Mouse (Mus musculus) liver, embryonic 16.5 days (tissue): ENCODE results near the gene CK137956. TPM values are rescaled to one million over a fixed set of nuclear protein-coding genes. Genes with fewer than 3 reads are reported as not detected.

Experiments
- ATAC-seq: fragments of 200-750 bp; cut with Nextera tagmentation; 2 replicates; pipeline ENCODE4 v1.8.0; 2017; ENCODE audit warnings: low read depth, mild to moderate bottlenecking, moderate number of reproducible peaks, moderate library complexity
- H3K27ac ChIP-seq: fragments of 300-500 bp; sonication (generic); 2 replicates; pipeline ENCODE4 v1.5.1; 2014; ENCODE audit warnings: mild to moderate bottlenecking, low read length
- H3K27me3 ChIP-seq: fragments of 300-500 bp; sonication (generic); 2 replicates; pipeline ENCODE4 v1.6.1; 2014; ENCODE audit warnings: low read depth, low read length, mixed read lengths; ENCODE audit not compliant: control insufficient read depth, insufficient read depth
- H3K36me3 ChIP-seq: fragments of 300-500 bp; sonication (generic); 2 replicates; pipeline ENCODE4 v1.6.1; 2014; ENCODE audit warnings: mild to moderate bottlenecking; ENCODE audit not compliant: control insufficient read depth, insufficient read depth
- H3K4me1 ChIP-seq: fragments of 300-500 bp; sonication (generic); 2 replicates; pipeline ENCODE4 v1.6.1; 2014; ENCODE audit warnings: low read depth, low read length, mixed read lengths; ENCODE audit not compliant: control insufficient read depth
- H3K4me2 ChIP-seq: fragments of 300-500 bp; sonication (generic); 2 replicates; pipeline ENCODE4 v1.6.1; 2014; ENCODE audit warnings: low read depth, low read length, mixed read lengths
- H3K4me3 ChIP-seq: fragments of 300-500 bp; sonication (generic); 2 replicates; pipeline ENCODE4 v1.5.1; 2014; ENCODE audit warnings: low read depth, mild to moderate bottlenecking, low read length
- H3K9ac ChIP-seq: fragments of 300-500 bp; sonication (generic); 2 replicates; pipeline ENCODE4 v1.6.1; 2014; ENCODE audit warnings: low read depth, low read length
- H3K9me3 ChIP-seq: fragments of 300-500 bp; sonication (generic); replicated peaks from 2 replicates; pipeline ENCODE4 v1.6.1; 2016; ENCODE audit warnings: low read length; ENCODE audit not compliant: control insufficient read depth
- whole genome bisulfite sequencing: fragments of 180-500 bp; shearing (Covaris S2); extraction: QIAGEN DNeasy Blood & Tissue Kit; methylation state at CpG from one replicate; pipeline ENCODE4 v1.1.7; 2014; ENCODE audit not compliant: insufficient replicate concordance; 5-methylcytosine and 5-hydroxymethylcytosine counted together
- polyA plus RNA-seq: library from polyadenylated mRNA; unstranded; fragments of >200 nt; fragmentation: Nextera tagmentation; extraction: Ambion mirVana; gene quantifications from 2 replicates; pipeline ENCODE4 v1.2.1, GENCODE M21; 2015

Gene CK137956
- not detected in 2 replicates for polyA plus RNA-seq

DNA sequence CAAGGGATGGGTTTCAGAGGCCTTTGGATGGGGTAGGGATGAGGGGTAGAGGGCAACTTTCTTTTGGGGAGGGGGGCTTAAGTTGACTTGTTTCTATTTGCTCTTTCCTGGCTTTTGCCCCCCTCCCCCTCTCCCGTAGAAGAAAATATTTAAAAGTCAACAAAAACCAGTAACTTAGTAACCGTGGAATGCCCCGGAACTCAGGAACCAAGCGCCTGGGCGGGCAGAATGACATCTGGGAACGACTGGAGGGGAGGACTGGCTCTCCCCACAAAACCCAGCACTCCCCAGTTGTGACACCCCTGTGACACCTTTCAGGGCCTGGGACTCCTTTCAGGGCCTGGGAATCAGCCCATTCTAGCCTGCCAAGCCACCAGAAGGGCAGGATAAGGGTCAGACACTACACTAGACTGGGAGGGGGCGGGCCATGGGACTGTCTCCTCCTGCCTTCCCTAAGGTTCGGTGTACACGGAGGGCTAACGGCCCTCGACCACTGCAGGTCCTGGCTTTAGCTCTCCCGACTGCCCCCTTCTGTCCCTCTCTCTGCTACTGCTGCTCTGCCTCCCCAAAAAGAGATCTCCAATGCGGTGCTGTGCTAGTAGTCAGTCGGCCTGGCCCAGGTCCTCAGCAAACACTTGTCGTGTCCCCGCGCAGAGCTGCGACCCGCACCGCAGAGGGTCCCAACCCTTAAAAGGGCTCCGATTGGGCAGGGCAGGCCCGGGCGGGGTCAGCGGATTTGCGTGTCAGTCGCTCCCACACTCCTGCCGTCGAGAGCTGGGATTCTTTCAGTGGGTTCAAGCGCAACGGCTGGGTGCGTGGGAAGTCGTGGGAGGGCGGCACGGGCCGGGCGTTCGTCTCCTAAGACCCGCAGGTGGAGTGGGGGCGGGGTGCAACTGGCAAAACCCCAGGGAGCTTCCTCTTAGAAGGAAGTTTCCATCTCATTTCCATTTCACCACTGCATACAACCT is at the start of gene CK137956:
CK137956 (minus strand) TSS at position 51 of the 968 bp plus-strand sequence.
- Histone ChIP-seq H3K36me3 (no peaks in the 10 kb centered on the region), H3K27ac (no peak within 1 kb of the TSS), H3K9me3 (no peaks in the 10 kb centered on the region; the same call in 1 of the 2 replicates), H3K9ac (no peak within 1 kb of the TSS), H3K4me2 (no peak within 1 kb of the TSS), H3K27me3 (peaks cover 16% of the 10 kb centered on the region), H3K4me3 (no peak within 1 kb of the TSS), H3K4me1 (no peaks in the 10 kb centered on the region)
- ATAC-seq: no peak
- WGBS: 5% methylated on average over 39 of the region's 39 CpGs

DNA sequence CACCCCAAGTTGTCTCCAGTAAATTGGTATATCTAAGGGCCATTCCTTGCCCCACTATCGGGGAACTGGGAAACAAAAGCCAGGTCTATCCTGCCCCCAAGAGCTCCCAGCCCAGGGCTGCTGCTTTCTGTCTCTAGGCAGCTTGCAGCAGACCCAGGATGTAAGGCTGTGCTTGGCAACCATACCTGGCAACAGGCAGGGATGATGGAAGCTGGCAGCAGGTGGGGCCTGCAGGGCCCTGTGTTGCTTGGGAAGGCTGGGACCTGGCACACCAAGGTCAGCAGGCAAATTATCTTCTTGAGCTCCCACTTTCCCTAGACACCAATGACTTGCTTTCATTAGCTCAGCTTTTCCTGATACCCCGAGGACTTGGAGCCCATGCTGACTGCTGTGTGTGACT is 48.7 kb upstream of the CK137956 start:
- Histone ChIP-seq H3K9me3 (no peaks in the 10 kb centered on the region), H3K36me3 (no peaks in the 10 kb centered on the region), H3K9ac (no peak overlapping the region), H3K27me3 (no peaks in the 10 kb centered on the region), H3K27ac (no peak overlapping the region), H3K4me3 (no peak overlapping the region), H3K4me2 (no peak overlapping the region), H3K4me1 (no peaks in the 10 kb centered on the region)
- WGBS: 42% methylated on average over 2 of the region's 2 CpGs
- ATAC-seq: no peak

DNA sequence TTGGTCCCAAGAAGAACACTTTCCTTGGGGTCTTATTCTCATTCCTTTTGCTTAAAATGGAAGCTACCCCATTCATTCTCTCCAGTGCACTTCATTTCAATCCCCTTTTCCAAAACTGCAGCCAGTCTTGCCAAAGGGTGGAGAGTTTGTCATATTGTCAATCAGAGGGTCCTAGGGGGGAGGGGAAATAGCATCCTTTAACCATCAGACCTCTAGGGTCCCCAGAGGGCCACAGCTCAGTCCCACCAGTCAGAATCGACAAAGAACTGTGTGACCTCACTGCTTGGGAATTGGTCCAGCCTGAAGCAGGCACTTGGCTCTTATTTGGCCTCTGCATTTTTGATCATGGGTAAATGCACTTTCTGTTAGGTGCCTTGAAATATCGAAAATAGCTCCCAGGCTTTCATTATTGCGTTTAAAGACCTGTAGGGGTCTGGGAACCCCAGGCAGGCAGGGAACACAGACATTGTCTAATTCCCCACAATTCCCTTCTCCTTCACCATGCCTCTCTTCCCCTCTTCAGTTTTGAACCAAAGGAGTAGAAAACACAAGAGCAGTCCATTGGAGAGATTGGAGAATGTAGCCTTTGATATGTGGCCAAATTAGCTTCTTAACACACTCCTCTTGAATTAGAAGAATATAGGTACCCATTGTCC is 34.2 kb upstream of the CK137956 start:
- ATAC-seq: no peak
- Histone ChIP-seq H3K4me3 (no peak overlapping the region), H3K9me3 (no peaks in the 10 kb centered on the region), H3K27me3 (no peaks in the 10 kb centered on the region), H3K27ac (no peak overlapping the region), H3K4me2 (no peak overlapping the region), H3K9ac (no peak overlapping the region), H3K4me1 (no peaks in the 10 kb centered on the region), H3K36me3 (no peaks in the 10 kb centered on the region)
- 38% methylated on average over 3 of the region's 3 CpGs for WGBS

DNA sequence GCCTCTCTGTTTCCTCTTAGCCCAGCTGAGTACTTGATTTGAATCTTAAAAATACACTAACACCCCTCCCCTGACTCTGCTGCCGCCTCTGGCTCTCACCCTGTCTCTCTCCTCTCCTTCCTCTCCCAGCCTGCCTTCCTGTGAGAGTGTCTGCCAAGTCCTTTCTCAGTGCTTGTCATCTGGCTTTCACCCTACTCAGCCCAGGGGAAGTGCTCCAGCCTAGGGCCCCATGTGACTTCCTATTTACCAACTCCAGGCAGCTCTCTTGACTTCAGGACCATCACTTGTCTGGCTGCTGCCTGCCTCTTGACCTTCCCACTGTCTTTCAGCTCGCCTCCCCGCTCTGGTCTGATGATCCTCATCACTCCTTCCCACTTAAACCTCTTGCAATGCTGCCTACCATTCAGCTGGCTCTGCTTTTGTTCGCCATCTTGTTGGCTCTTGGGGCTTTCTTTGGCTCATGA is 31.9 kb upstream of the CK137956 start:
- no peak for ATAC-seq
- Histone ChIP-seq H3K4me3 (no peak overlapping the region), H3K9ac (no peak overlapping the region), H3K4me1 (no peaks in the 10 kb centered on the region), H3K27me3 (no peaks in the 10 kb centered on the region), H3K9me3 (no peaks in the 10 kb centered on the region), H3K36me3 (no peaks in the 10 kb centered on the region), H3K4me2 (no peak overlapping the region), H3K27ac (no peak overlapping the region)
- 30% methylated on average over 4 of the region's 4 CpGs for WGBS

DNA sequence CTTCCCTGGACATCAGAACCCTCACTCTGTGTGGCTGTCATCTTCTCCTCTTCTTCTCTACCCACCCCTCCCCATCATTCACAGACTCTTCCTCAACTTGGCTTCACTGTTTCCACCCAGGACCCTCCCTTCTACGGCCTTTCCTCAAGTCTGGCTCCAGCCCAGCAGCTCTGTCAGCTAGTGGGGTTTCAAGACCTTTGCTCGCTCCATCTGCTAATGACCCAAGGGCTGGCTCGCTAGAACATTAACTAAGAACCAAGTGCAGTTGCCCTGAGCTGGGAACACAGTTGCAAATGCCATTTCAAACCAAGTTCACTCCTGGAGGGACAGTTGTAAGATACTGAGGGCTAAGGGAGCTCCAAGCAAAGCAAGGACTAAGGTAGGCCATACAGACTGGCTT is 28.5 kb upstream of the CK137956 start:
- H3K4me3 ChIP-seq: no peak overlapping the region
- no peaks in the 10 kb centered on the region for H3K36me3 ChIP-seq
- 43% methylated on average over 3 of the region's 3 CpGs for WGBS
- H3K27me3 ChIP-seq: no peaks in the 10 kb centered on the region
- no peak overlapping the region for H3K4me2 ChIP-seq
- no peak overlapping the region for H3K9ac ChIP-seq
- H3K9me3 ChIP-seq: no peaks in the 10 kb centered on the region; the same call in 1 of the 2 replicates
- H3K27ac ChIP-seq: no peak overlapping the region
- H3K4me1 ChIP-seq: no peaks in the 10 kb centered on the region
- ATAC-seq: no peak

DNA sequence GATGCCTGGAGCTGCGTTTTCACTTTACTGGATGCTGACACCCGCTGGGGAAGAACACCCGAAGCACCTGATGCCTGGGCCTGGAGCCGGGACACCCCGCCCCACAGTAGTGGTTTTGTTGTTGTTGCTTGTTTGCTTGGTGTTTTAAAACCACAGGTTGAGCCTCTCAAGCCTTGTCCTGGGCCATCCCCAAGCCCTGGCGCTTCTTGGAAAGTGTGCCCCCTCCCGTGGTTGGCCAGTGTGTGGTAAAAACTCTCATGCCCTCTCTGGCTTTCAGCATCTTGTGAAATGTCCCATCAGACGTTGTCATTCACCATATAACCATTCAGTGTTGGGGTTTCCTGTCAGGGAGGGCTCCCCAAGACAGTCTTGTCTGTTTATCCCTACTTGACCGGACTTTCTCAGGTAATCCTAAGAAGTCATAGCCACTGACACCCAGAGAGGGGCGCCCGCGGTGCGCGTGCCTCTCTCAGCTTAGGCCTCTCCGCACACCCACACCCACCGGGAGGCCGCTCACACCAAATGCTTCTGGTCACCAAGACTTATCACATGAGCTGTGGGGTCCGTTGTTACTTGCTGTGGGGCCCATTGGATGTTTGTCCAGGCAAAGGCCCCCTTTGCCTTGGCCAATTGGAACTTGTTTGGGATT is 18.7 kb upstream of the CK137956 start:
- Histone ChIP-seq H3K4me2 (no peak overlapping the region), H3K27me3 (peaks cover 51% of the 10 kb centered on the region), H3K4me3 (no peak overlapping the region), H3K36me3 (no peaks in the 10 kb centered on the region), H3K9me3 (no peaks in the 10 kb centered on the region), H3K4me1 (no peaks in the 10 kb centered on the region), H3K9ac (no peak overlapping the region), H3K27ac (no peak overlapping the region)
- 7% methylated on average over 18 of the region's 18 CpGs for WGBS
- no peak for ATAC-seq

DNA sequence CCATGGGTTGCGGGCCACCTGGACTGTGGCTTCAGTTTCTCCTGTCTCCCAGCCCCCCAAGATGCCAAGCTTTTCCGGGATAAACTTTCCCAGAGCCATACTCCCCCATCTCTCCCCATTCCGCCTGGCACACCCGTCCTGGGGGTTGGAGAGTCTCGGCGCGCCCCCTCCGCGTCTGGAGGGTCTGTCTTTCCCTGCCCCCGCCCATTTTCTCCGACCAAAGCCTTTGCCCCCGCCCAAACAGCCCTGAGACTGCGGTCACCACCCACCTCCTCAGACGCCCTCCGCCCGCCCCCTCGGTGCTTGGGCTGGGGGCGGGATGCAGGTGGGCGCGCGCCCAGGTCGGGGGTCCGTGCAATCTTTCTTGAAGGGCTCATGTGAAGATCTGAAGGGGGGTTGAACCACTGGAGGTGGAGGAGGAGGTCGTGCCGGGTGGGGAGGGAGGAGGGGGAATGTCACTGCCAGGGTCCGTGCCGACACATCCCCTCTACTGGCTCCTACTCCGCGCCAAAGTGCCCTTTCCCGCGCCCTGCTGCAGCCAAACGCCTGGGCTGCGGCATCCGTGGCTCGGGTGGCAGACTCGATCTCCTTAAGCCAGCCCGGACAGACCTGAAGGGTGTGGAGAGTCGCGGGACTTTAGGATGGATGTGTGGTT is 17.9 kb upstream of the CK137956 start:
- Histone ChIP-seq H3K36me3 (no peaks in the 10 kb centered on the region), H3K9me3 (no peaks in the 10 kb centered on the region), H3K4me1 (no peaks in the 10 kb centered on the region), H3K4me2 (no peak overlapping the region), H3K4me3 (no peak overlapping the region), H3K9ac (no peak overlapping the region), H3K27me3 (peaks cover 51% of the 10 kb centered on the region), H3K27ac (no peak overlapping the region)
- ATAC-seq: no peak
- WGBS: 5% methylated on average over 39 of the region's 39 CpGs

DNA sequence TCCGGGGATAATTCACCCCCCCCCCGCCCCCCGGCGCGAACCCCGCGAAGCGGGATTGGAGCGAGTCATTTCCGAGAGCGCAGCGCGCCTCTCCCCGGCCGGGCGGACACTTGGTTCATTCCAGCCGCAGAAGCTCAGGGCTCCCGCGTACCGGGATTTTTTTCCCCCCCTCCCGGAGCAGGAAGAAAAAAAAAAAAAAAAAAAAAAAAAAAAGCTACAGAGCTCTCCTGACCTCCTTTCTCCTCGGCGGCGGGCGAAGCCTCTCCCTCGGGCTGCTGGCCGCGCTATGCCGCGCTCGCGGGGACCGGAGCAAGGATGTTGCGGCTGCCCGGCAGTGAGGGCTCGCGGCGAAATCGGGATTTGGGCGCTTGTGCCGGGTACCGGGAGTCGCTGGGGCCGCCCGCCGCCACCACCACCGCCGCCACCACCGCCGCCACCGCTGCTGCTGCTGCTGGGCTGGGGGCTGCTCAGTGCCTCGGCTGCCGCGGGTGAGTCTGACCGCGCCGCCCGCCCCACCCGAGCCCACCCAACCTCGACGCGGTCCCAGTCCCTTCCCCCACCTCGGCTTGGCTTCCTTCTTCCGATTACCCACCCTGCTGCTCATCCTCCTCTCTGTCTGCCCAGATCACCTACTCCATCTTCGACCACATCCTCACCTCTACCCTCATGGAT is 17.2 kb upstream of the CK137956 start, which contains the start of gene Csmd2:
Csmd2 (plus strand) TSS at position 74 of the 672 bp plus-strand sequence.
- no peak for ATAC-seq
- H3K27ac ChIP-seq: no peak within 1 kb of the TSS
- H3K27me3 ChIP-seq: peaks cover 51% of the 10 kb centered on the region
- WGBS: 3% methylated on average over 48 of the region's 65 CpGs
- H3K4me3 ChIP-seq: no peak within 1 kb of the TSS
- H3K4me1 ChIP-seq: no peaks in the 10 kb centered on the region
- no peaks in the 10 kb centered on the region for H3K36me3 ChIP-seq
- H3K4me2 ChIP-seq: no peak within 1 kb of the TSS
- no peak within 1 kb of the TSS for H3K9ac ChIP-seq
- no peaks in the 10 kb centered on the region for H3K9me3 ChIP-seq
